Mouse (Mus musculus) ZHBTc4 (cell line): ENCODE results near the gene Ghsr.
A peak's percentile ranks its signal among the peaks of the same experiment; 100 is the strongest.
"Not testable (repeated sequence)": the region's sequence is repeated elsewhere in the genome, so short reads cannot be mapped to it uniquely, and the experiment has no call there.

Source experiments
- DNase-seq: peaks from one replicate; pipeline ENCODE4 v3.0.0-alpha.2; 2011; ENCODE audit warnings: low read depth, low spot score

The Ghsr gene

DNA sequence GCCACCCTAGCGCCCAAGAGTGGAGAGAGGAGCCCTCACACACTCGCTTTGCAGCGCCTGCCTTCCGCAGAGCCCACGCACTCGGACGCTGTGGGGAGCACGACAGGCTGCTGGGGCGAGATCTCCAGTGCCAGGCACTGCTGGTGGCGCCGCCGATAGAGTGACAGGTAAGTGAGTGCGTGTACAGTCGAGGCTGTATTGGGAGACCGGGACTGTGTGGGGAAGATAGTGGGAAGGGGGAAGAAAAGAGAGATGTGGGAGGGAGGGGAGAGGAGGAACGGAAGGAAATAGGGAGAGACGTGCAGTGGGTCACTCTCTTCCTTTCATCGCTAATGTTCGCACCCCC, at the start of gene Ghsr:
TSS of gene Ghsr (plus strand) at position 76 of the 346 bp plus-strand sequence.
- no peak for DNase-seq

DNA sequence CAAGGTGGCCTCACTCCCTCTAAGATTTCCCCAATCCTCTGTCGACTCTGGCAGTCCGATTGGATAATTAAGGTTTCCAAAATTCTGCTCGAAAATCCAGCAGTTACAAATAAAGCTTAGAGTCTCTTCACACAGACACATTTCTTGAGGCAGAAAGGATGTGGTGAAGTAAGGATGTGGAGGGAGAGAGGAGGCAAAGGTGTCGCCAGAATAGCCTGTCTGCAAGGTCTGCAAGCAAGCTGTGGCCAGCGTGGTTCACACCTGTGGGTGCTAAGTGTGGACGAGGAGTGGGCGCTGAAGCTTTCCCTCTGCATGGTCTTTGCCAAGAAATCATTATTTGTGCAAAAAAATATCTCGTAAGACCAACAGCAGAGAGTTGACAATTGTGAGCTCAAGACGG, 48.6 kb upstream of the Ghsr start:
- DNase-seq: no peak

DNA sequence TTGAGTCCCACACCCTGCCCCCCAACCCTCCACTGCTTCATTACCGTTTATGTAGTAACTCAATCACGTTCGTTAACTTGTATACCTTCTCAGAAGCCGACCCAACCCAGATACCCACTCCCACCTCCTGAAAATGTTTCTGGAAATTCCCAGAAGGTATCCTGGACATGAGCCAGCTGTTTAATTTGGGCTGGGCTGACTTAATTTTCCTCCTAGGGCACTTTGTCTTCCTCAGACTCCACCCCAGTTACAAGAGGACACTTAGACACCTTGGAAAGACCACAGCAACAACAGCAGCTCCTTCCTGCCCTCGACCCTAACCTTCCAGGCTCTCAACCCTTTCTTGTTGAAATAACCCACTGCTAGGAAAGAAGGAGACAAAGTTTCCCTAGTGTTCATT, 47.6 kb upstream of the Ghsr start:
- DNase-seq: no peak

DNA sequence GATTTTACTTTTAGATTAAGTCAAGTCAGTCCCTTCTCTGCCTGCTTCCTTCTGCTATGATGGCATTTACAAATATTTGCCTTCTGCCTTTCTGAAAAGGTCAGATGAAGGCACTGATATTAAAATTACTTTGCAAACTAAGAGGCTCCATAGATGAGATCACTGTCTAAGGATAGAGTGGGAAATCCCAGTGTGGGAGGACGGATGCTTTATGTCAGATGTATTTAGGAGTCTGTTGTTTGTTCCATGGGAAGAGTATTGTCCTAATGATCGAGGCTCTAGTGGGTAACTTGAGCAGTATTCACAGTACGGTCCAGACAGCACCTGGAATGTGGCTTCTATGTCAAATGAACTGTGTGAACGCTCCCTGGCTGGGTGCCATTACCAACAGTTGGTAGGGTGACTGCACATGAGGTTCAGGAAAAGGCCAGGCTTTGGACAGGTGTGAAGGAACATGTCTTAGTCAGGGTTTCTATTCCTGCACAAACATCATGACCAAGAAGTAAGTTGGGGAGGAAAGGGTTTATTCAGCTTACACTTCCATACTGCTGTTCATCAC, 44.4 kb upstream of the Ghsr start:
- no peak for DNase-seq

DNA sequence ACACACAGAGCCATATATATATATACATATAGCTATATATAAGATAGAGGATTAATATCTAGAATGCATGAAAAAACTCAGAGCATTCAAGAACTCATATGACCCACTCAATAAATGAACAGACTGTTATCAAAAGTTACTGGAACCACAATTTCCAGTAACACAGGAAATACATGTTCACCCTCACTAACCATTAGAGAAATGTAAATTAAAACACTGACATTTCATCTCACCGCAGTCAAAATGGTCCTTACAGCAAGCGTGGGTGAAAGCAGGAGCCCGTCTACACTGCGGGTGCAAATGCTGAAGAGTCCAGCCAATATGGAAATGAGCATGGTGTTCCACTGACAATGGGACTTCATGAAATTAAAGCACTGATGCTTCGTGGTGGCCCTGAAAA, 40.4 kb upstream of the Ghsr start:
- DNase-seq: no peak

DNA sequence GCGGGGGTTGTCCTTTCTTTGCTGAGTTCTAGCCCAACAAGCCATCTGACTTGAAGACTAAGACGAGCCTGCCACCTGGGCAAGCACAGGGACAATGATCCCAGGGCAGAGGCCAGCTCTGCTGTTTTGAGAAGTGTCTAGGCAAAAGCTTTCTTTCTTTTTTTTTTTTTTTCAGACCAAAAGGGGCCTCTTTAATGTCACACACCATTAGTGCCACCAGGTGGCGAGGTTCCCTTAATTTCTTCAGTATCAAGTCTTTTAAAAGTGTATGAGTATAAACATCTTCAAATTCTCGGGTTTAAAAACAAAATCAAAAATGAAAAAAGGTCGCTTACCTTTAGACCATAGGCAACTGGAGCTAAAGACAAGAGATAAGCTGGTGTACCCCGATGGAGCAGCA, 32.7 kb upstream of the Ghsr start:
- DNase-seq: peak; percentile 60

DNA sequence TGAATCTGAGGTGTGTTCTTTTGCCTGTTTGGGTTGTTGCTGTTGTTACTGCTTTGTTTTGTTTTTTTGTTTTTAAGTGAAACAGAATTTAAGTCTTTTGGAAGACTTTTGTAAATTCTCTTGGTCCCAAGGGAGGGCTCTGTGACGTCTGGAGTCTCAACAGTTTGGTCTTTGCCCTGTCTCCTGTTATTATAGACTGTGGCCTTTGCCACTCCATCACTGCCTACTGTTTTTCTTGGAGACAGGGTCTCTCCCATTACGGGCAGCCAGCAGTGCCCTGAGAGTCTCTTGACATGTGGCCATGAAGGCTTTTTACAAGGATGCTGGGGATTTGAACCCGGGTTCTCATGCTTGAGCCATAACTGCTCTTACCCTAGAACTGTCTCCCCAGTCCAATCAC, 32.3 kb upstream of the Ghsr start:
- no peak for DNase-seq

DNA sequence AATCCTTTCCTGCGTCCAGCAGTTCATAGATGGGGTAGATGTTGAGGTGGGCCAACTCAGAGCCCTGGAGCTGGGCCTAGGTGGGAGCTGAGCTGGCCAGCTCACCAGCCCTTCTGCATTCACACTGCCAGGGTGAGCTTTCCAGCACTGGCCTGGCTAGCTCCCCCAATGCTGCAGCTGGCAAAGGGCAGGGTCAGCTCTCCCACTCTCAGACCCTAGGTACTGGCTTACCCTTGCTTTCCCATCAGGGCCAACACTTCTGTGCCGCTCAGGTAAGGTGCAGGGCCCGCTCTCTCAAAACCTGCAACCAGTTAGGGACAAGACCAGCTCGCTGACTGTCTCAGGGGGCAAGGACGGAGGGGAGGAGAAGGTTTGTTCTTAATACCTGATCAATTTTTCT, 30.4 kb upstream of the Ghsr start:
- DNase-seq: no peak

DNA sequence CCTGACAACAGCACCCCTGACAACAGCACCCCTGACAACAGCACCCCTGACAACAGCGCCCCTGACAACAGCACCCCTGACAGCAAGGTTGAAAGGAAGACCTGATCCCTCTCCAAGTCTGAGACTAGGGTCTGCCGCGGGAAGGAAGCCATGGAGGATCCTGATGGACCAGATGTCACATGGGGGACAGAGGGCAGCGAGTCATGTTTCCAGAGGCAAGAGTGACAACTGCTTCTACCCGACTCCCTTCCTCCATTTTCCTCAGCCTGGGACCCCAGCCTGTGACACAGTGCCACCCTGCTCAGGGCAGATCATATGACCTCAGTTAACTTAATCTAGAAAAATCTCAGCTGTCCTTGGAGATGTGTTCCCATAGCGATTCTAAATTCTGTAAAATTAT, 28.7 kb upstream of the Ghsr start:
- DNase-seq: no peak

DNA sequence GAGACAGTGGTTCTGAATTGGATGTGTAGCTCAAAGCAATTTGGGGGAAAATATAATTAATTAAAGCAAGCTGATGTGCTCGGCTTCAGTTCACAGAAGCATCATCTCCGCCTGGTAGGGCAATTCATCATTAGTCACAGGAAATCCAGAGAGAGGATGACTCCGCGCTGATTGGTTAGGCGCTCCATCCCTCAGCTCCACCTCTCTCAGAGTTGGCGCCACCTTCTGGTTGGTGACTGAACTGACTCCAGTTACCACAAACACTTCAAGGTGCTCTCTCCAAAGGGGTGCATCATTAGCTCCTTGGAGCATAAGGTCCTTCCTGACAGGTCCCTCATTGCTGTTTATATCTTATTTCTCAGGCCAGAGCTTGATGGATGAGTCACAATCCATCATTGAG, 25.6 kb upstream of the Ghsr start:
- peak; percentile 75 for DNase-seq

DNA sequence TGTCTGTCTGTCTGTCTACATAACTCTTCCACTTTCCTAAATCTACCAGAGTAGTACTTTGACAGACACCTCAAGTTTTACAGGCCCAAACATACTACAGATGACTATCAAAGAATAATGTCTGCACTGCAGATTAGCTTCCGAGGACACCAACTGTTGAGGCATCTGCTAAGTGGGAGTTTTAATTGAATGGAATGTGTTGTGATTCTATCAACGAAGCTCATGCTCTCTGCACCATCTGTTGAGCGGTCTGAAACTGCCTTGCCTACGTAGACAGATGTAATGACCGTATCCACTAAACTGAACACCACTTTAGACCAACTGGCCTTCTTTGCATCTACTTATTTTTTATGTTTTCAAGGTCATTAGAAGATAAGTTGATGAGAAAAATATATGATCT, 22.7 kb upstream of the Ghsr start:
- no peak for DNase-seq

DNA sequence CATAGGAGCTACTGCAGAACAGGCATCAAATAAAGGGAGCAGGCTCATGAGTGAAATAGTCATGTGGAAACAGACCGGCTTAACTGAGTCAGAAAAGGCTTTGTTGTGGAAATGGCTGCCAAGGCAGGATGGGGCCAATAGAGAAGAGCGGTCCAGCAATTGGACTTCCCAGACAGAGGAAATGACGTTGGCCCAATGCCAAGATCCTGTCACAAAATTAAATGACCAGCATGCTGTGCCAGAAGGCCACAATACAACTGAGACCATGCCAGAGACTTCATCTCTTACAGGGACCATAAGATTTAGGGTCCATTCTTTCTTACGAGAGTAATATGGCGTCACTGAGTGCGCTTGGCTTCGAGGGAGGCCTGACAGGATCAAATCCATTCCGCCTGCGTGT, 20.0 kb upstream of the Ghsr start:
- no peak for DNase-seq

DNA sequence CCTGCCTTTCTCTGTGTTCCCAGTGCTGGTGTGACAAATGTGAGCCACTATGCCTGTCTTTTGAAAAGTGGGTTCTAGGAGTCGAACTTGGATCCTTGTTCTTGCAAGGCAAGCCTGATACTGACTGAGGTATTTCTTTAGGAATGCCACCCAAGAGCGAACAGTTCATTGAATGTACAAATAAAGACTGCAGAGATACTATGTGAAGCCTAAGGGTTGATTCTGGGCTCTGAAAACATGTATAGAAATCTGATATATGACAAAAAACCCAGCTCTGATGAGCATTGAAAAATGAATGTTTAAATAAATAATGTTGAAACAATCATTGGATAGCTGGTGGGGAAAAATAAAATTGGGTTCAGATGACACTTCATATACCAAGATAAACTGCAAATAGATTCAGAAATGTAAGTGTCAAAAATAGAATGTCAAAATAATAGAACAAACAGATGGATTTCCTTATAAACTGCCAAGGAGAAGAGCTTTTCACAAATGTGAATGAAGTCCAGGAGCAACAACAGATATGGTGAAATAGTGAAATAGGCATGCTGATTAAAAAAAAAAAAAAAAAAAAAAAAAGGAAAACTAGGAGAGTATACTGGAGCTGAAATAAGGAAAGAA, 11.9 kb upstream of the Ghsr start:
- no peak for DNase-seq

DNA sequence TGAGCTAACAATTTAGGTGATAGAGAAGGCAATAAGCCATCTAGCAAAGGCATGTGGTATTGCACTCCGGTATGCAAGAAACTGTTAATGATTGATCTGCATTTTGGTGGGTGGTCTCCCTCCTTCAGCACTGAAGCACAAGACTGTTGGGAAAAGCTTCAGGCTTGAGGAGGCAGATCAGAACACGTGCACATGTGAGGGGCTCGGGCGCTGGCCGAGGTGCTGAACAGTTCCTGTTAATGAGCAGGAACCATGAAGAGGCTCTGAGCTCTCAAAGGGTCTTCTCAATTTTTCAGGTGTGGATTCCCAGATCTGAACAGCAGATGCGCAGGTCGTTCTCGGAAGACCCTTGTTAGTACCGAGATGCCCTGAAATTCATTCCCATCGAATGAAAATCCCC, 1.0 kb upstream of the Ghsr start:
- peak; percentile 71 for DNase-seq

DNA sequence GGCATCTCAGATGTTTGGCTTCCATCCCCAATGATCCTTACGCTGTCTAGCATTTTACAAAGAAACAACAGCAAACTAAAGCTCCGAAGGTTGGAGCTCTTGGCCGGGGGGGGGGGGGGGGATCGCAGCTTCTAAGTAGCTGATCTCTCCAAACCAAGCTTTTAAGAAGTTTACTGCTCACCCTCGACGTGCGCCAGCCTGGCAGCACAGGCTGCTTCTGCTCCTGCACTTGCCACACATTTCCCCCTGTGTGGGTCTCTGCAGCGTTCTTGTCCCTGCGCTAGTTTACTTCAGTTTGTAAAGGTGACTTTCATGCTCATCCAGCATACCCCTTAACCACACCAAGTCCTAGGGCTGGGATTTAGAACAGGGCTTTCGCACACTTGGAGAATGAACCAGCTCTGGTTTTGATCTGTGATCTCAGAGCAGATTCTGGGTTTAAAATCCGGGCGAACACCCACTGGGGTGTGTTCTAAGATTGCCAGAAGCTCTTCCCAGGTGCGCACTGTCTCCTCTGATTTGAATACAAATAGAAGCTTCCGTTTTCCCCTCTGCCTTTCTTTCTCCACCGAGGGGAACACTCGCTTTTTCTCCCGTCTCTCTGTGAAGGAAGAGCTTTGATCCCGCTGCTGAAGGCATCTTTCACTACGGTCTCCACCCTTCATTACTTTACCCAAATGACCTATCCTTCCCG, 422 bp upstream of the Ghsr start:
- DNase-seq: peak; percentile 48

DNA sequence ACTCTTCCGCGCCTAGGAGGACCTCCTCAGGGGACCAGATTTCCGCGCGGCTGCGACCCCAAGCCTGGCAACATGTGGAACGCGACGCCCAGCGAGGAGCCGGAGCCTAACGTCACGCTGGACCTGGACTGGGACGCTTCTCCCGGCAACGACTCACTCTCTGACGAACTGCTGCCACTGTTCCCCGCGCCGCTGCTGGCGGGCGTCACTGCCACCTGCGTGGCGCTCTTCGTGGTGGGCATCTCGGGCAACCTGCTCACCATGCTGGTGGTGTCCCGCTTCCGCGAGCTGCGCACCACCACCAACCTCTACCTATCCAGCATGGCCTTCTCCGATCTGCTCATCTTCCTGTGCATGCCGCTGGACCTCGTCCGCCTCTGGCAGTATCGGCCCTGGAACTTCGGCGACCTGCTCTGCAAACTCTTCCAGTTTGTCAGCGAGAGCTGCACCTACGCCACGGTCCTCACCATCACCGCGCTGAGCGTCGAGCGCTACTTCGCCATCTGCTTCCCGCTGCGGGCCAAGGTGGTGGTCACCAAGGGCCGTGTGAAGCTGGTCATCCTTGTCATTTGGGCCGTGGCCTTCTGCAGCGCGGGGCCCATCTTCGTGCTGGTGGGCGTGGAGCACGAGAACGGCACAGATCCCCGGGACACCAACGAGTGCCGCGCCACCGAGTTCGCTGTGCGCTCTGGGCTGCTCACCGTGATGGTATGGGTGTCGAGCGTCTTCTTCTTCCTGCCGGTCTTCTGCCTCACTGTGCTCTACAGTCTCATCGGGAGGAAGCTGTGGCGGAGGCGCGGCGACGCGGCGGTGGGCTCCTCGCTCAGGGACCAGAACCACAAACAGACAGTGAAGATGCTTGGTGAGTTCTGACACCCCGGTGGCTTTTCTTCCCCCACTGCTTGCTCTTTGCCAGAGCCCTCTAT, 837 bp downstream of the Ghsr start:
- peak; percentile 55 for DNase-seq

DNA sequence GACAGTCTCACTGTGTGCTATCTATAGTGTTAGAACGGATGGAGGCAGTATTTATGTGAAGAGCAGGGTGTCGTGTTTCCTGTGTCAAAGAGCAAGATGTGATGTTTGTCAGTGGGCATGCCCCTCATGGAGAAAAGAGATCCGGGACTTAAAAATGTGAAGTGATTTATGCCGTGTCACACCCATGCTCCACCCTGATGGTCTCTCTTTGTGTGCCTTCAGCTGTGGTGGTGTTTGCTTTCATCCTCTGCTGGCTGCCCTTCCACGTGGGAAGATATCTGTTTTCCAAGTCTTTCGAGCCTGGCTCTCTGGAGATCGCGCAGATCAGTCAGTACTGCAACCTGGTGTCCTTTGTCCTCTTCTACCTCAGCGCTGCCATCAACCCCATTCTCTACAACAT, 3.2 kb downstream of the Ghsr start:
- no peak for DNase-seq

DNA sequence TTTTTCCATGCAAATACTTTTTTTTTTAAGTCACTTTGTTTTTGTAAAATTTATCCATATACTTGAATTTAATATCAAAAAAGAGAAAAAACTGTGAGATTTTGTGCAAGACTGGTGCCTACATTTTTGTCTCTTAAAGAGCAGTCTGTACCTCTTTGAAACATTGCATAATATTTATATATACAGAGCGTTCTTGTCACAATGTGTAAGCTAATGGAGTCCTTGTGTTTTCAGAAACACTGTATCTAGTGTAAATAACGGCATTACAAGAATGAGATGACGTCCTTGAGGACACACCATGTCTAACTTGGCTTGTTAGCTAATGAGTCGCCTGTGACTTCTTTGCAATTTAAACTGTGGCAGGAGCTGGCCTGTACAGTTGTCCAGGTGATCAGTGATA, 6.8 kb downstream of the Ghsr start:
- no peak for DNase-seq

DNA sequence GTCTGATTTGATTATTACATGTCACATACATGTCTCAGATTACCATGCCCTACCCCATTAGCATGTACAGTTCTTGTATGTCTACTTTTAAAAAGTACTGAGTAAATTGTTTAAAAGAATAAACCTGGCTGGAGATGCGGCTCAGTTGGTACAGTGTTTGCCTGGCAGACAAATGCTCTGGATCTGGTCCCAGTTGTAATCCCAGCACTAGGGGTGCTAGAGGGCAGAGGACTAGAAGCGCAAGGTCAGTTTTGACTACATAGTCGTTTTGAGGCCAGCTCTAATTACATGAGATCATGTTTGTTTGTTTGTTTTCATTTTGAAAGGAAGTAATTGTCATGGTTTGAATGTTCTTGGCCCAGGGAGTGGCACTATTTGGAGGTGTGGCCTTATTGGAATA, 13.7 kb downstream of the Ghsr start:
- peak; percentile 16 for DNase-seq

DNA sequence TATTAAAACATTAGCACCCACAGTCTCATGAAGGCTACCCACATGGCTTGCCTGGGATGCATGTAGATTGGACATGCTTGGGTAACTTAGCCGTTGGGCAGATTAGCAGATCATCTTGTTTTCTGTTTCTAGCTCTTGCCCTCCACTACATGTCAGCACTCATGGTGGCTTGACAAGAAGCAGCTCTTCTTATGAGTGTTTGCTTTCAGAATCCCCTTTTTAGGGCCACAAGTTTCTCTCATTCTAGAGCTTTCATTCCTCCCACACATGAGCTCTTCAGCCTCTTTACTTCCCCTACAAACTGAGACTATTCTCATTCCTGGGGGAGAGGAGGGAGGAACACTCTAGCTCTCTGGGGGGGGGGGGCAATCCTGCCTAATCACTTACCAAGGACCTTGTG, 18.8 kb downstream of the Ghsr start:
- no peak for DNase-seq

DNA sequence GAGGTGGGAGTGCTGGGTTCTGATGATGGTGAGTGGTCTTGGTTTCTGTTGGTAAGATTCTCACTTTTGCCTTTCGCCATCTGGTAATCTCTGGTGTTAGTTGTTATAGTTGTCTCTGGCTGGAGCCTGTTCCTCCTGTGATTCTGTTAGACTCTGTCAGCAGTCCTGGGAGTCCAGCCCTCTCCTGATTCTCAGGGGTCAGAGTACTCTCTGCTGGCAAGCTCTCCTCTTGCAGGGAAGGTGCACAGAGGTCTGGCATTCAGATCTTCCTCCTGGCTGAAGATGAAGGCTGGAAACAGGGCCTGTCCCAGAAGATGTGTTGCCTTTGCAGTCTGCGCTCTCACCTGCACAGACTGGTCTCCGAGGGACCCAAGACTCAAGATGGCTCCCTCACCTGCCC, 29.8 kb downstream of the Ghsr start:
- not testable (repeated sequence) for DNase-seq

DNA sequence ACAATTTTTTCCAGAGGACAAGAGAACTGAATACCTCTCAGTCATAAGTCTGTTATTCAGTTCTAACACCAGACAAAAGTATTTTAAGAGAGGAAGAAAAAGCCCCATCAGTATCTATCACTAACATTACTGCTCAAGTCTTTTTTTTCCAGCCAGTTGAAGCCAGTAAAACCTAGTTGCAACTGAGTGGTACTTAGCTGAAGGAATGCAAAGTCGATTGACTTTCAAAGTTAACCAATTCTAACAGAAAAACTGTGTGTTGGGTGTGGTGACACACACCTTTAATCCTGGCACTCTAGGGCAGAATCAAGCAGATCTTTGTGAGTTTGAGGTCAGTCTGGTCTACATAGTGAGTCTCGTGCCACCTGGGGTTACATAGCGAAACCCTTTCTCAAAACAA, 35.3 kb downstream of the Ghsr start:
- DNase-seq: peak; percentile 87

DNA sequence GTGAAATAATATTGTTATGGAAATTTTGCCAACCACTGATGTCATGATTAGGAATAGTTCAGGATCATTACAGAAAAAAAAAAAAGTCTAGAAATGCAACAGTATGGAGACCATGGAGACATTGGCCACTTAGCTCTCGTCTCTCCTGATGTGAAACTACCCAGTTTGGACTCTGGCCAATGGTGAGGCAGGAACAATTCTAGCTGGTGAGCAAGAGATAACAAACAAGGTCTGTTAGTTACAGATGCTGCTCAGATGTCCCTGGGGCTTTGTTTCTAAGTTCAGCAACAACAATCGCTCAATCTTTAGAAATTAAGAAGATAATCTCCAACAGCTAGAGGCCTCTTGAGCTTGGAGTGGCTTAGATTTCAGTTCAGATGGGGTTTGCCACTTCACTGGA, 37.4 kb downstream of the Ghsr start:
- DNase-seq: no peak
